Mouse (Mus musculus) thymus, postnatal 0 days (tissue): ENCODE measurements around the gene Slc25a10. TPM values are rescaled to one million over a fixed set of nuclear protein-coding genes. Genes with fewer than 3 reads are reported as not detected.
A peak's percentile ranks its signal among the peaks of the same experiment; 100 is the strongest.

Experiments used
- DNase-seq: peaks from one replicate; pipeline ENCODE4 v3.0.0-alpha.2; 2015; ENCODE audit warnings: low spot score
- polyA plus RNA-seq: library from polyadenylated mRNA; unstranded; fragments of >200 nt; fragmentation: Nextera tagmentation; extraction: Ambion mirVana; gene quantifications from 2 replicates; pipeline ENCODE4 v1.2.1, GENCODE M21; 2015

Slc25a10 gene
- polyA plus RNA-seq, 1 experiment from 2014 or later, result 29.4 TPM

DNA sequence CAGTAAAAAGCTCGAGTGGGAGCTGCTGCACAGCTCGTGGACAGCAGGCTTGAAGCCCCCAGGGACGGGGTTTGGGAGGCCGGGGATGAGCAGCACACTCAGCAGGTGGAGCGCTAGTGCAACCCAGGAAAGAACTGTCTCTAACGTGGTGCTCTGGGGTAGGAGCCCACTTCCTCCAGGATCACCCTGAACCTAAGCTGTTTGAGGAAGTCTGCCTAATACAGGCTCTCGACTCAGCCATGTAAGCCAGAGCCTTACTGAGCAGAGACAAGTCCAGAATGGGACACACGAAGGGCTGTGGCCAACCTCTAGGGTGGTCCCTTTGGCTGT is 47.3 kb downstream of the Slc25a10 start:
- DNase-seq, result no peak

- DNase-seq, result no peak
These were observed 47.8 kb downstream of the Slc25a10 start for GRCm38 (mm10) chr11:120539285-120540014.

DNA sequence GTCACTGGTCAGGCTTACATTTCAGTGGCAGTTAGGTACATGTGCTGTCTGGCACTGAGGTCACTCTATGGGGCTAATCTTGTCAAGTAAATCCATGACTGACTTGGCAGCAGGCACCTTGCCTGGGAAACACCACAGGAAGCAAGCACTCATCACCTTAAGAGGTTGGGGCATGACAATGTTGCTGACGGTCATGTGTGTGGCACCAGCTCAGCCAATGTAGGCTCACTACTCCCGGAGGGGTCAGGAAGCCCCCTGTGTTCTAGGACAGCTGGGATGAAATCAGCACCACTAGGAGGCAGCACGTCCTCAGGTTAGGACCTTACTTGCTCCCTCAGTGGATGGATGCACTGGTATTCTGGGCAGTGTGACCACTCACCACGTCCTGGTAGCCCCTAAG is 50.3 kb downstream of the Slc25a10 start:
- DNase-seq, result no peak

GRCm38 (mm10) chr11:120542376-120542775 is 50.7 kb downstream of the Slc25a10 start:
- DNase-seq, result no peak

DNA sequence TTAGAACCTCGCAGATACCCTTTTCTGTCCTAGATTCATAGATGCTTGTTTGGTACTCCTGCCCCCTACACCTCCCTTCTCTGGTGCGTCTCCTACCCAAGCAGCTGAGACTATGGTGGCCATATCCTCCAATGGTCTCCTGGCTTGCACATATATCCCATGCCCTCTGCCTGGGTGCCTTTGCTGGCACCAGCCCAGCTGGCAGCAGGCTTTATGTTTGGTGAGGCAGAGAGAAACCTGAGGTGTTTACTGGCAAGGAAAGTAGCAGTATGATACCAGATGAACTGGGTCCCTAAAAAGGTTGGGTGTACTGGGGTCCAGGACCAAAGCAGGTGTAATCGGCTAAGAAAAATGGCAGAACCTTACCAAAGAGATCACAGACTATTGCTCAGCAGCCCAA is 54.3 kb downstream of the Slc25a10 start:
- DNase-seq, result no peak

DNA sequence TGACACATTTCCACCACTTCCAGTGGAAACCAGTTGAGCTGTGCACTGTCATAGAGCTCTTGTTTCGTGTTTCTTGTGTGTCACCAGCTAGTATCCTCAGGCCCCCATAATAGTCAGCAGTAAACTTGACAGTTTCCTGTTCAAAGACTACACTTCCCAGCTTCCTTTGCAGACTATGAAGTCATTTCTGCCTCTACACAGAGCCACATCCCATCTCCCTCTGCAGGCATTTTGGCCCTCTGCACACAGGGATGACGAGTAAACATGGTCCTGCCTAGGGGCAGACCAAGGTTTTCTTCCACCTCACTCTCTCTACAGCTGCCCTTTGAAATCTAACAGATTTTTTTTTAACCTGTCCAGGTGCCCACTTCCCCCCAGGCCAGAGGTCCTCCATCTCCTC is 55.8 kb downstream of the Slc25a10 start:
- DNase-seq, result peak; percentile 40

- no peak for DNase-seq
These were observed 56.6 kb downstream of the Slc25a10 start for GRCm38 (mm10) chr11:120548214-120548613.

GRCm38 (mm10) chr11:120548786-120549167 is 57.1 kb downstream of the Slc25a10 start:
- DNase-seq, result no peak

Other genes starting within 250 kb of the Slc25a10 start
- 1,815 and 1,857 TPM in 2 replicates for gene Actg1, start 143.3 kb upstream of the Slc25a10 start, polyA plus RNA-seq
- 0.46 and 0.59 TPM in 2 replicates for gene Fscn2, start 130.3 kb upstream of the Slc25a10 start, polyA plus RNA-seq
- 12.8 and 15.9 TPM in 2 replicates for gene Faap100, start 113.1 kb upstream of the Slc25a10 start, polyA plus RNA-seq
- gene Nploc4, start 54.1 kb upstream of the Slc25a10 start, polyA plus RNA-seq, result 24.8 and 29.3 TPM in 2 replicates
- 1.2 TPM in 2 replicates for gene Tspan10, start 49.2 kb upstream of the Slc25a10 start, polyA plus RNA-seq
- 0.14 TPM in 1 of 2 replicates, not detected in the other for gene Pde6g, start 38.3 kb upstream of the Slc25a10 start, polyA plus RNA-seq
- 15.5 and 18.5 TPM in 2 replicates for gene Oxld1, start 33.8 kb upstream of the Slc25a10 start, polyA plus RNA-seq
- gene Ccdc137, start 33.7 kb upstream of the Slc25a10 start, polyA plus RNA-seq, result 30.0 and 33.3 TPM in 2 replicates
- gene Arl16, start 24.2 kb upstream of the Slc25a10 start, polyA plus RNA-seq, result 34.7 and 36.6 TPM in 2 replicates
- 133 and 148 TPM in 2 replicates for gene Mrpl12, start 7.2 kb upstream of the Slc25a10 start, polyA plus RNA-seq
- 0.14 and 0.18 TPM in 2 replicates for gene Gcgr, start 38.9 kb downstream of the Slc25a10 start, polyA plus RNA-seq
- 179 and 196 TPM in 2 replicates for gene Mcrip1, start 57.9 kb downstream of the Slc25a10 start, polyA plus RNA-seq
- 13.7 and 17.1 TPM in 2 replicates for gene Ppp1r27, start 59.3 kb downstream of the Slc25a10 start, polyA plus RNA-seq
- gene P4hb, start 81.4 kb downstream of the Slc25a10 start, polyA plus RNA-seq, result 254 and 290 TPM in 2 replicates
- 553 and 615 TPM in 2 replicates for gene Arhgdia, start 89.8 kb downstream of the Slc25a10 start, polyA plus RNA-seq
- 571 and 587 TPM in 2 replicates for gene Alyref, start 106.5 kb downstream of the Slc25a10 start, polyA plus RNA-seq
- 158 and 179 TPM in 2 replicates for gene Anapc11, start 106.6 kb downstream of the Slc25a10 start, polyA plus RNA-seq
- 1.6 and 2.1 TPM in 2 replicates for gene Npb, start 116.6 kb downstream of the Slc25a10 start, polyA plus RNA-seq
- 113 and 114 TPM in 2 replicates for gene Pcyt2, start 126.1 kb downstream of the Slc25a10 start, polyA plus RNA-seq
- 100 and 108 TPM in 2 replicates for gene Sirt7, start 133.4 kb downstream of the Slc25a10 start, polyA plus RNA-seq
- gene Mafg, start 141.8 kb downstream of the Slc25a10 start, polyA plus RNA-seq, result 16.5 and 18.7 TPM in 2 replicates
- 1.7 and 2.9 TPM in 2 replicates for gene Pycr1, start 151.9 kb downstream of the Slc25a10 start, polyA plus RNA-seq
- gene Myadml2, start 156.3 kb downstream of the Slc25a10 start, polyA plus RNA-seq, result 0.56 and 0.86 TPM in 2 replicates
- 0.18 TPM in 1 of 2 replicates, not detected in the other for gene Notum, start 169.3 kb downstream of the Slc25a10 start, polyA plus RNA-seq
- 116 and 120 TPM in 2 replicates for gene Aspscr1, start 181.1 kb downstream of the Slc25a10 start, polyA plus RNA-seq
- gene Cenpx, start 221.9 kb downstream of the Slc25a10 start, polyA plus RNA-seq, result 191 and 212 TPM in 2 replicates
- gene Lrrc45, start 222.1 kb downstream of the Slc25a10 start, polyA plus RNA-seq, result 32.6 and 33.5 TPM in 2 replicates
- gene Rac3, start 229.6 kb downstream of the Slc25a10 start, polyA plus RNA-seq, result 16.6 and 17.4 TPM in 2 replicates
- gene Dcxr, start 235.4 kb downstream of the Slc25a10 start, polyA plus RNA-seq, result 78.7 and 80.4 TPM in 2 replicates
- gene Cbr2, start 240.3 kb downstream of the Slc25a10 start, polyA plus RNA-seq, result 179 and 229 TPM in 2 replicates